Mouse (Mus musculus) heart, adult 18-20 months (tissue): ENCODE measurements at regions not wholly inside any gene's neighbourhood (a gene's known extent, or its start where the extent isn't known, plus 50 kb on each side); places are given as distances from the start of the nearest gene placed in this dataset.

Experiments used
- DNase-seq, 2 experiments: peaks; one replicate each; pipeline ENCODE4 v3.0.0; 2021 to 2022; ENCODE audit warnings: mixed read lengths in 1 of 2

GRCm38 (mm10) chr4:47622851-47623743 lies 148.6 kb downstream of the Sec61b start:
- DNase-seq: peak; percentile 38 to 62

GRCm38 (mm10) chr4:47630006-47630405 lies 155.5 kb downstream of the Sec61b start:
- no peak for DNase-seq

GRCm38 (mm10) chr4:47630427-47630826 lies 156.0 kb downstream of the Sec61b start:
- no peak for DNase-seq

DNA sequence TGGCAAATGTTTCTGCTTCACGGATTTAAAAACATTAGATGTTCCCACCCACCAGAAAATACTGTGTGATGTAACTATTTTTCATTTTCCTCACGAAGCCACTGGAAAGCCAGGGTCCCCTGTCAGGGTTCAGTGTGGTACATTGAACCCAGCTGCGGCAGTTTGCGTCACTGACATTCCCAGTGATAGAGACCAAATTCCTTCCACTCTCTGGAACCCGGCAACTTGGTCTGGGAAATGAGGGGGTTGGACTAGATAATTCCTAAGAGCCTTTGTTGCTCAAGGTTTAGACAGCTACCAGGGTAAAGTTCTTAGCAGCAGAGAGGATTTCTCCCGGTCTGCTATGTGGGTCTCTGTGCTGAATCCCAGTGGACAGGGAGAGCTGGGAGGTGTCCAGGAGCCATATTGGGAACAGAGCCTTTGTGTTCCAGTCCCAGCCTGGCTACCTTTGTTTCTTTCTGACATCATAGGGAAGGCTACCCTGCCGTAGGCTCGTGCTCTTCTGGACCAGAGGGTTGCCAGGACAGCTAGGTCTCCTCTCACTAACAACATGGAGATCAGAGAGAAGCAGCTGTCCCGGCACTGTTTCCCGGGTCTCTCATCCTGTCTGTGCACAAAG lies 164.5 kb downstream of the Sec61b start:
- DNase-seq: peak; percentile 37 to 54

- peak; percentile 66 to 87 for DNase-seq
These were observed 170.6 kb downstream of the Sec61b start for GRCm38 (mm10) chr4:47645093-47645492.

DNA sequence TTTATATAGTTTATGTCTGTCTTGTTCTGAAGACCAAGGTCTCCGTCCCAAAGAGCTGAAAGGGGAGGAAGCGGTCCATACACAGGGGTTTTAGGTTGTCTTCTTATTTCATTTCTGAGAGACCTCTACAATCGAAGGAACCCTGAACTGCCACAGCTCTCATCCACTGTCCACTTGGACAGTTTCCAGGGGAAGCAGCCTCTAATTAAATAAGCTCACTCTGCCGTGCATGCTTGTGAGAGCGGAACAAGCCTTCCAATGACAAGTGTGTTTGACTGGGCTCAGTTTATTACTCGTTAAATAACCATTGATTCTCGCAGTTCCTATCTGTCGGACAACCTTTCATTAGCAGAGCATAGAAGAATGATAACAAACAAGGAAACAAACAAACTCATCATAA lies 174.2 kb downstream of the Sec61b start:
- no peak for DNase-seq

GRCm38 (mm10) chr4:47649951-47650350 lies 175.5 kb downstream of the Sec61b start:
- DNase-seq: peak; percentile 6 to 26

DNA sequence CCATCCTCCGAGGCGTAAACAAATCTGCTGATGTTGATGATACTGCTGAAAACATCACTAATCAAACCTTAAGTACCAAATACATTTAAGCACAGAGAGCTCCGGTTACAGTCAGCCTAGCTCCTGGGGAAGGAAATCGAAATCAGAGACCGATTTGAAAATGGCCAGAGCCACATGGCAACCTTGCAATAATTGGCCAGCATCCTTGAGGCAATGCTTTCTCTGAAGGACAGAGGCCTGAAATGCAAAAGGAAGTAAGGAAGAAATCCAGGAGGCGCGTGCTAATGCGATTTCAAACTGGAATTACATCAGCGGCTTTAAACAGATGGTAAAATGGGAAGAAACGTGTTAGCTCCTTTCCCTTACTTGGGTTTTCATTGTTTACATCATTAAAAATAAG lies 177.1 kb downstream of the Sec61b start:
- DNase-seq: no peak

GRCm38 (mm10) chr4:47653143-47653542 lies 178.7 kb downstream of the Sec61b start:
- DNase-seq: no peak

- no peak for DNase-seq
These were observed 195.1 kb downstream of the Sec61b start for GRCm38 (mm10) chr4:47669519-47669918.

- DNase-seq: peak; percentile 74 to 83
These were observed 196.0 kb downstream of the Sec61b start for GRCm38 (mm10) chr4:47670476-47670875.

DNA sequence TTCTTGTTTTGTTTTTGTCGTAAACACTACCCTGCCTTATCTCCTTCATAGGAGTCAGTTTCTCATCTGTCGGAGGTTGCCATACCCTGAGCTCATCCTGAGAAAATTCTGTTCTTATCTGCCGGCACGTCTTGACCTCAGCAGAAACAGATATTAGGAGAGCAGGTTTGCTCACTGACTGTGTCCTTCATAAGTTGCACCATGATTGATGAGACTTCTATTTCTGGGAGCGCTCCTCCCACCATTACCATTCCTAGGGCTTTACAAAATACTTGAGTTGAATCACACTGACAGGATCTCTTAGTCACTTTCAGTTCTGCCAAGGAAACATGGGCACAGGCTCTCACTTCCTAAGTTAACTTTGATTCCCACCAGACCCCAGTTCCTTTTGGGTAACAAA lies 196.9 kb downstream of the Sec61b start:
- DNase-seq: peak in 1 of 2 experiments; percentile 45

GRCm38 (mm10) chr4:47681141-47681540 lies 206.7 kb downstream of the Sec61b start:
- DNase-seq: no peak

- no peak for DNase-seq
These were observed 216.7 kb downstream of the Sec61b start for GRCm38 (mm10) chr4:47691207-47691606.

GRCm38 (mm10) chr4:47692654-47693053 lies 218.2 kb downstream of the Sec61b start:
- DNase-seq: no peak

- DNase-seq: no peak
These were observed 218.8 kb downstream of the Sec61b start for GRCm38 (mm10) chr4:47693221-47693620.

DNA sequence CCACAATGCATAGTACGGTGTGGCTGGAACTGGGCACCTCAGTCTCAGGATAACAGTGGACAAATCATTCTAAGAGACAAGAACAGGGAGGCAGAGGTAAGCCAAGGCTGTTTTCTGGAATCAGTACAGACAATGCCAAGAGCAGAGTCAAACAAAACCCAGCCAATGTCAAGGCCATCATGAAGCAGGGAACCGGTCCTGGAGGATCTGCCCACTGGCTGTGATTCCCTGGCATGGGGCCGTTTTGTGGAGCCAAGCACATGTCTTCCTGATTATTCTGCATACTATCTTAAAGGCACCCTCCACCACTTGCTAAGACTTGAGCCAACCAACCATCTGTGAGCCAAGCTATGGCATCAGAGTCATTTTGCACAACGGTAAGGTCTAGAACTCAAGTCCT lies 222.6 kb downstream of the Sec61b start:
- peak in 1 of 2 experiments; percentile 31 for DNase-seq

DNA sequence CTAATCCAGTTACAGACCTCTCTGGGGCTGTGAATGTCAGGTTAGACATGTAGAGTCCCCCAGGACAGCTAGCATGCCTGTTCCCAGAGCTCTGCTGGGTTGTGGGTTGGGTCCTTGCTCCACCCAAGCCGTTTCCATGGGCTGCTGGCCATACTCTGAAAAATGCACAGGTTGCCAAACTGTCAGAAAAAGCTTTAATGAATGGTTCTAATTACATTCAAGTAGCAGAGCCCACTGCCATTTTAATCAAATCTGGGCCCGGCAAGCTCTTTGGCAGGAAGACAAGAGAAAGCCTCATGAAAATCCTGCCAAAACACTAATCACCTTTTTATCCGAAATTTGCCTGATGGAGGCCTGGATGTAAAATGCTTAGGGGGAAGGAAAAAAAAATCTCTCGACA lies 224.1 kb downstream of the Sec61b start:
- no peak for DNase-seq

GRCm38 (mm10) chr4:47698926-47699325 lies 224.5 kb downstream of the Sec61b start:
- DNase-seq: no peak

GRCm38 (mm10) chr4:47703501-47703900 lies 229.0 kb downstream of the Sec61b start:
- DNase-seq: no peak

DNA sequence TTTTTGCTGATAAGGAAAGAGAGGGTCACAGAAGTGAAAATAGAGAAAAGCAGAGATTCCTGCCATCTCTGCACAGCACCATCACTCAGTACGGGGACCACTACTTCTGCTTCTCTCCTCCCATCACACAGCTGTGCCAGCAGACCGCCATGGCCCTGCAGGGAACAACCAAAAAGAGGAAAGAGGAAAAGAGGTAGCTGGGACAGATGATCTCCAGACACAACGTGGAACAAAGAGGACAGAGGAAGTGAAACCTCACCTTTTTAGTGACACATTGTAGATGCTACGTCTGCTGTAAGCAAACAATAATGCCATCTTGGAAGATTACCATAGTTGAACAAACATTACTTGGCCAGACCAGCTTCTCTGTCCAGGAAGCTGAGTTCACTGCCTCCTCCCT lies 230.1 kb downstream of the Sec61b start:
- DNase-seq: no peak

DNA sequence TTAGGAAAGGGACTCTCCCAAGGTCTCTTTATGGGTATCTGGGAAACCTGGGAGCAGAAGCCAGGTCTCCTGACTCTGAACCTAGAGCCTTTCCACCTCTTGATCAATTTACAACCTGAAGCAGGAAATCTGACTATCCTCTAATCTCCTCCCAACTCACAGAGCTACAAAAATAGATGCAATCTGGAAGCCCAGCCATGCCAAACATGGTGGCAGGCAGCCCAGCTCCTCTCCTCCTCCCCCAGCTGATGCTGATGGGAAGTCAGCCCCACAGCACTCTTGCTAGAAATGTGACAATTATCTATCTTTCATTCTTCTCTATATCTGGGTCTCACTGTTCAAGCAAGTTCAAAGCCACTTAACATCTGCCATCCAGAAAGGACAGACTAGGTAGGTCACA lies 233.5 kb downstream of the Sec61b start:
- peak; percentile 34 to 38 for DNase-seq

GRCm38 (mm10) chr4:47713387-47713786 lies 238.9 kb downstream of the Sec61b start:
- no peak for DNase-seq
